Mouse (Mus musculus) lung, embryonic 16.5 days (tissue): ENCODE data around the gene Nfatc2ip. TPM values are rescaled to one million over a fixed set of nuclear protein-coding genes. Genes with fewer than 3 reads are reported as not detected.

ENCODE experiments used
- ATAC-seq: fragments of 200-750 bp; cut with Nextera tagmentation; 2 replicates; pipeline ENCODE4 v1.8.0; 2017; ENCODE audit warnings: low read depth, mild to moderate bottlenecking, moderate library complexity
- H3K27ac ChIP-seq: fragments of 300-500 bp; sonication (generic); 2 replicates; pipeline ENCODE4 v1.5.1; 2014; ENCODE audit warnings: mild to moderate bottlenecking, control low read depth, low read length
- H3K27me3 ChIP-seq: fragments of 300-500 bp; sonication (generic); 2 replicates; pipeline ENCODE4 v1.6.1; 2014; ENCODE audit warnings: low read depth, low read length, mixed read lengths; ENCODE audit not compliant: control insufficient read depth, insufficient read depth
- H3K36me3 ChIP-seq: fragments of 300-500 bp; sonication (generic); 2 replicates; pipeline ENCODE4 v1.6.1; 2014; ENCODE audit warnings: low read length; ENCODE audit not compliant: control insufficient read depth, insufficient read depth
- H3K4me1 ChIP-seq: fragments of 300-500 bp; sonication (generic); replicated peaks from 2 replicates; pipeline ENCODE4 v1.6.1; 2014; ENCODE audit warnings: low read length, mixed read lengths; ENCODE audit not compliant: control insufficient read depth, insufficient read depth
- H3K4me2 ChIP-seq: fragments of 300-500 bp; sonication (generic); 2 replicates; pipeline ENCODE4 v1.6.1; 2014; ENCODE audit warnings: low read depth, low read length, control low read depth
- H3K4me3 ChIP-seq: fragments of 300-500 bp; sonication (generic); 2 replicates; pipeline ENCODE4 v1.5.1; 2014; ENCODE audit warnings: mild to moderate bottlenecking, low read length, control low read depth
- H3K9ac ChIP-seq: fragments of 300-500 bp; sonication (generic); 2 replicates; pipeline ENCODE4 v1.6.1; 2014; ENCODE audit warnings: low read length, control low read depth
- H3K9me3 ChIP-seq: fragments of 300-500 bp; sonication (generic); 2 replicates; pipeline ENCODE4 v1.6.1; 2016; ENCODE audit warnings: low read length; ENCODE audit not compliant: control insufficient read depth
- WGBS: fragments of 180-500 bp; shearing (Covaris S2); extraction: QIAGEN DNeasy Blood & Tissue Kit; methylation state at CpG from one replicate; pipeline ENCODE4 v1.1.7; 2014; 5-methylcytosine and 5-hydroxymethylcytosine counted together
- polyA plus RNA-seq: library from polyadenylated mRNA; unstranded; fragments of >200 nt; fragmentation: Nextera tagmentation; extraction: Ambion mirVana; gene quantifications from 2 replicates; pipeline ENCODE4 v1.2.1, GENCODE M21; 2015

The Nfatc2ip gene
- polyA plus RNA-seq, 1 experiment from 2014 or later = 2.4 TPM

DNA sequence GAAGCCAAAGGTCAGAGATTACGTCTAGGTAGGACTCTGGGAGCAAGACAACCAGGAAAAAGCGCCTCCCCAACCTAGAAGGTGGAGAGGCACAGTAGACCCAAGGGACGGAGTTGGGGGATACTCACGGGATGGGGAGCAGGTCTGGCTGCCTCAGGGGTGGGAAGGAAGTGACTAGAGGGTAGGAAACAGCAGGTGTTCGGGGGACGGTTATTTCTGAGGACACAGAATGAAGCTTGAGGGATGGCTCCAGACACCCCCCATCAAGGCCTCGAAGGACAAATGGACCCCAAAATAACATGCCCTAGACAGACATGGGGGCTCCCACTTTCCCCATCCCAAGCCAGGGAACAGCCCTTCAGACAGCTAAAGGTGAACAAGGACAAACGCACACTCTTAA is 28.2 kb downstream of the Nfatc2ip start:
- no peaks in the 10 kb centered on the region for H3K27me3 ChIP-seq
- no peak for ATAC-seq
- WGBS = 83% methylated on average over 8 of the region's 8 CpGs
- H3K4me2 ChIP-seq = no peak overlapping the region
- H3K9ac ChIP-seq = no peak overlapping the region
- H3K9me3 ChIP-seq = no peaks in the 10 kb centered on the region
- H3K4me3 ChIP-seq = no peak overlapping the region
- no peak overlapping the region for H3K27ac ChIP-seq
- H3K36me3 ChIP-seq = peaks cover 9% of the 10 kb centered on the region; the same call in 1 of the 2 replicates
- no peaks in the 10 kb centered on the region for H3K4me1 ChIP-seq

GRCm38 (mm10) chr7:126367636-126368035 is 28.9 kb downstream of the Nfatc2ip start:
- peaks cover 9% of the 10 kb centered on the region; the same call in 1 of the 2 replicates for H3K36me3 ChIP-seq
- no peak overlapping the region for H3K4me2 ChIP-seq
- no peaks in the 10 kb centered on the region for H3K27me3 ChIP-seq
- WGBS = 78% methylated on average over 10 of the region's 10 CpGs
- no peaks in the 10 kb centered on the region for H3K4me1 ChIP-seq
- H3K9ac ChIP-seq = no peak overlapping the region
- ATAC-seq = no peak
- H3K9me3 ChIP-seq = no peaks in the 10 kb centered on the region
- no peak overlapping the region for H3K27ac ChIP-seq
- no peak overlapping the region for H3K4me3 ChIP-seq

GRCm38 (mm10) chr7:126363038-126363437 is 33.5 kb downstream of the Nfatc2ip start:
- WGBS = 73% methylated on average over 6 of the region's 6 CpGs
- no peak overlapping the region for H3K4me3 ChIP-seq
- no peak for ATAC-seq

DNA sequence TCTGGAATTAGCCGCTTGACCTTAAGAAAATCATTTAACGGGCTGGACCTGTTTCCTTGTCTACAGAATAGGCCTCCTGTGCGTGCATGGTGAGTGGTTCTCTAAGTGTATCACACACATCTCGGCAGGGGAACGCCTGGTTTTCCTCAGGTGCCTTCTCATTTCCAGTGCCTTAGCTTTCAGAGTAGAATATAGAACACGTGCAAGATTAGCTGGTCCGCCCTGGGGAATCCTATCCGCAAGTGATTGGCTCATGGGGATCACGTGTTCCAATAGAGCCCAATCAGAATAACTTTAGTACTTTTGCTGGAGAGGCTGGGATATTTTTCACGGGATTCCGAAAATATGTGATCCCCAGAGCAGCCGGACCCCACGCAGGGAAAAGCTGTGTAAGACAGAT is 37.5 kb downstream of the Nfatc2ip start:
- no peak overlapping the region for H3K27ac ChIP-seq
- no peaks in the 10 kb centered on the region for H3K9me3 ChIP-seq
- H3K4me1 ChIP-seq = no peaks in the 10 kb centered on the region
- no peaks in the 10 kb centered on the region for H3K36me3 ChIP-seq
- no peak for ATAC-seq
- H3K27me3 ChIP-seq = no peaks in the 10 kb centered on the region
- H3K4me3 ChIP-seq = no peak overlapping the region
- no peak overlapping the region for H3K9ac ChIP-seq
- no peak overlapping the region; the same call in 1 of the 2 replicates for H3K4me2 ChIP-seq
- WGBS = 69% methylated on average over 13 of the region's 13 CpGs

More at GRCm38 (mm10) chr7:126363038-126363437, 33.5 kb downstream of the Nfatc2ip start:
- H3K27ac ChIP-seq = no peak overlapping the region
- no peak overlapping the region for H3K9ac ChIP-seq
- H3K4me1 ChIP-seq = no peaks in the 10 kb centered on the region
- no peaks in the 10 kb centered on the region for H3K9me3 ChIP-seq
- H3K27me3 ChIP-seq = no peaks in the 10 kb centered on the region
- no peak overlapping the region for H3K4me2 ChIP-seq
- no peaks in the 10 kb centered on the region for H3K36me3 ChIP-seq

- Histone ChIP-seq H3K27ac (no peak overlapping the region), H3K4me2 (no peak overlapping the region), H3K9me3 (no peaks in the 10 kb centered on the region), H3K36me3 (no peaks in the 10 kb centered on the region), H3K4me3 (no peak overlapping the region), H3K27me3 (no peaks in the 10 kb centered on the region), H3K4me1 (no peaks in the 10 kb centered on the region), H3K9ac (no peak overlapping the region)
- ATAC-seq = no peak
- 89% methylated on average over 9 of the region's 9 CpGs for WGBS
These were observed 38.1 kb downstream of the Nfatc2ip start for GRCm38 (mm10) chr7:126358413-126358812.

GRCm38 (mm10) chr7:126357838-126358237 is 38.7 kb downstream of the Nfatc2ip start:
- no peaks in the 10 kb centered on the region for H3K27me3 ChIP-seq
- no peaks in the 10 kb centered on the region for H3K36me3 ChIP-seq
- H3K4me2 ChIP-seq = no peak overlapping the region
- no peaks in the 10 kb centered on the region for H3K4me1 ChIP-seq
- no peaks in the 10 kb centered on the region for H3K9me3 ChIP-seq
- H3K4me3 ChIP-seq = no peak overlapping the region
- ATAC-seq = no peak
- H3K27ac ChIP-seq = no peak overlapping the region
- WGBS = 77% methylated on average over 6 of the region's 6 CpGs
- H3K9ac ChIP-seq = no peak overlapping the region

DNA sequence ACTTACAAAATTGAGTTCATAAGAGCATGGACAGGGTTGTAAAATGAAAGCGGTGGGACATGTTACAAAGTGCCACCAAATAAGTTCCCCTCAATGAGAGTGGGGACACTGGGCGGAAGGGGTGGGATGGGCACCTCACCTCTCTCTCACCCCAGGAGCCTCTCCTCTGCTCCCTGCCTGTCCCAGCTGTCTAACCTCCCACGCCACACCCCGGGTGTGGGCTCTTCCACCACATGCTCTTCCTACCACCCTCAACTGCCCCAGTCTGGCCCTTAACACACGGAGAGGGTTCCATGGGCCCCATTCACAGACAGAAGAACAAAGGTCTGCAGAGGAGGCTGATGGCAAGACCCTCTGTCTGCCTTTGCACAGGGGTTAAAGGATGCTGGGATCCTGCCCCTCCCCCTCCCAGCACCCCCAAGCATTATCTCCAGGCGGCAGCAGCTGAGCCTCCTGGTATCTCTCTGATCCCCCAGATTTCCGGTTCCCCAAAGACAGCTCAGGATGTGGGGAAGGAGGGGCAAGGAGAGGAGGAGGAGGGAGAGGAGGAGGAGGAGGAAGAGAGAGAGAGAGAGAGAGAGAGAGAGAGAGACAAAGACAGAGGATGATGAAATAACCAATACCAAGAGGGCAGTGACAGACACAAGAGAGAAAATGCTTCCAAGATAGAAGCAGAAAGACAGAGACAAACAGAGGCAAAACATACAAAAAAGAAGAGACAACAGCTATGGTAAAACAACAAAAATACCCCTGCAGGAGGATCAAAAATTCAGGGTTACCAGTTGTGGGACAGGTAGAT is 39.5 kb downstream of the Nfatc2ip start:
- Histone ChIP-seq H3K9me3 (no peaks in the 10 kb centered on the region), H3K27me3 (no peaks in the 10 kb centered on the region), H3K4me3 (no peak overlapping the region), H3K36me3 (no peaks in the 10 kb centered on the region), H3K27ac (no peak overlapping the region), H3K4me1 (no peaks in the 10 kb centered on the region), H3K4me2 (no peak overlapping the region), H3K9ac (no peak overlapping the region)
- WGBS = 41% methylated on average over 7 of the region's 7 CpGs
- ATAC-seq = no peak

DNA sequence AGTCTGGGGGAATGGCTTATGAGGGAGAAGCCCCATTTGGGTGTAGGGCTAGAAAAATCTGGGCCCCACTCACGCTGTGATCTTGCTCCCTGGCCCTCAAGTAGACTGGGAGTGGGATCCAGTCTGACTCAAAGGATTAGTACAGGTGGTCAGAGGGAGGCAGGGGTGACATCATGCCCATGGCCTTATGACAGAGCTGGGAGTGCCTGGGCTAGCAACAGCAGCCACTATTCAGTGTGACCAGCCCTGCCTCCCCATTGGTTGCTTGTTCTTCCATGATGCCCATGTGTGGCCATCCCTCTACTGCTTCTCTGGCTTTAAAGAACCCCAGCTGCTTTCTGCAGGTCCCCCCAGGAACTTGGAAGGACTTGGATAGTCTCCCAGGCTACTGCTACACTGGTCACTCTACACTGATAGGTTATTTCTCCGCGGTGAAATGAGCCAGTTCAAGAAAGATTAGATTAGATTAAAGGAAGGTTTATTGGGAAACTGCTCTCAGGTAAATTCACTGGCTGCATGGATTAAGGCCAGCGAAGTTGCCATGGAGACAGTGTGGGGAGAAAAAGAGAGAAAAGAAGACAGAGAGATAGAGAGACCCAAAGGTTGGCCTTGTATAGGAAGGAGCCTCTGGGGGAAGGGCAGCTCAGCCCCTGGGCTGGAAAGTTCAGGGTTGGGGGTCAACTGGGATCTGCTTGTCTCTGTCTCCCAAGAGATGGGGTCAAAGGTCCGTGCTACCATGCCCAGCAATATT is 40.5 kb downstream of the Nfatc2ip start:
- no peaks in the 10 kb centered on the region for H3K4me1 ChIP-seq
- H3K36me3 ChIP-seq = no peaks in the 10 kb centered on the region
- no peaks in the 10 kb centered on the region for H3K9me3 ChIP-seq
- H3K27me3 ChIP-seq = no peaks in the 10 kb centered on the region
- ATAC-seq = no peak
- H3K27ac ChIP-seq = no peak overlapping the region
- H3K9ac ChIP-seq = no peak overlapping the region
- H3K4me2 ChIP-seq = no peak overlapping the region
- WGBS = 51% methylated on average over 5 of the region's 5 CpGs
- H3K4me3 ChIP-seq = no peak overlapping the region

DNA sequence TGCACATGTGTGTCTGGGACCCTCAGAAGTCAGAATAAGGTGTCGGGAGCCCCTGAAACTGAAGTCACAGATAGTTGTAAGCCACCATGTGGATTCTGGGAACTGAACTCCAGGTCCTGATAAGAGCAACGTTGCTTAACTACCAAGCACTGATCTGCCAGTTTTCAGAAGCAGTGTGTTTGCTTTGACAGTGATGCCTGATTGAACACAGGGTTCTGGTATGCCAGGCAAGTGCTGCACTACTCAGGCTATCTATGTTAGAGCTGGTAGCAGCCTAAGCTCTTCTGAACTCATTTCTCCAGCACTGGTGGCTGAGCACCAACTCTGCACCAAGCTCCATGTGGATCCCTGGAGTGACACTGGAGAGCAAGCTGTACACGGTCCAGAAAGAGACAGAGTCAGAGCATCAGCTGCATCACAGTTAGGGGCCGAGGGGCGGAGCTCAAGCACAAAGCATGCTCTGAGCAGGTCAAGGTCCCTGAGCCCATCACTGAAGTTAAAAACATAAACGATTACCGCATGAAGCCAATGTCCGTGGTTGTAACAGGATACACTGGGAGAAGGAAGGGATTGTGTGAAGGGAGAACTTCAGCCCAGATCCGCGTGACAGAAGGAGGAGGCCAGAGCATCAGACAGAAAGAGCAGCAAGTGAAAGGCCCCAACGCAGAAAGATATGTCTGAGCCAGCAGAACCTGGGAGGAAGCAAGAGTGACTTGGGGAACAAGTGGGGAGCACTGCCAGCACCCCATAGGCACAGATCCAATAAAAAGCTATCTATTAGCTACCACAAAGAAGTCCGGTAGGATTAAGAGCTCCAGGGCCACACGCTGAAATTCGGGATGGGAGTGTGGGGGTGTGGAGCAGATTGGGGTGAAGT is 41.6 kb downstream of the Nfatc2ip start:
- Histone ChIP-seq H3K9ac (no peak overlapping the region), H3K4me2 (no peak overlapping the region), H3K27ac (no peak overlapping the region), H3K9me3 (no peaks in the 10 kb centered on the region), H3K36me3 (no peaks in the 10 kb centered on the region), H3K4me3 (no peak overlapping the region), H3K4me1 (no peaks in the 10 kb centered on the region), H3K27me3 (no peaks in the 10 kb centered on the region)
- ATAC-seq = no peak
- WGBS = 45% methylated on average over 14 of the region's 14 CpGs
